Mouse (Mus musculus) subcutaneous adipose tissue, adult 2 months (tissue): Measurements from ENCODE around the gene Acmsd. TPM values are rescaled to one million over a fixed set of nuclear protein-coding genes. Genes with fewer than 3 reads are reported as not detected.

Experiments used
- polyA plus RNA-seq: library from polyadenylated mRNA; depleted of rRNA; stranded (reverse); fragments of >200 nt; gene quantifications from 2 replicates; pipeline ENCODE4 v1.2.3, GENCODE M21; 2012; ENCODE audit warnings: low replicate concordance; rRNA removed

Gene Acmsd
- not detected in 2 replicates for polyA plus RNA-seq

DNA sequence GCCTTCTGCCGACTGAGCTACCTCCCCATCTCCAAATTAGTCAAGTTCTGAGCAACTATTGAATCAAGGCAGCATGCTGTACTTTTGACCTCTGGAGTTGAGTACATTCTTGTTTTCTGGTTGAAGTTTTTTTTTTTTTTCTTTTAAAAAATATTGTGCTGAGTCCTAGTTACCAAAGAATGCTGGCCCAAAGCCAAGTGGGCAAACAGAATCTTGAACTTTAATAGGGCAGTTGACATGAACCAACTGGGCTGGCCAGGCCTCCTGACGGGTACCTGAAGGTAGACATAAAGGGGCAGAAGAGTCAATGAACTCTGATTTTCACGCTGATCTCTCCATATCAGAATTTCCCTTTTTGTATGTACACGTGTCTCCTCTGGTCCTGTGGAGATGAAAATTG, at the start of gene Acmsd:
Acmsd (plus strand) TSS at position 318 of the 400 bp plus-strand sequence.

GRCm38 (mm10) chr1:127679498-127680133, 49.6 kb upstream of the Acmsd start, which contains the start of gene Tmem163:
Gene Tmem163 (minus strand): TSS chr1:127679548.

GRCm38 (mm10) chr1:127773803-127774500, 44.7 kb downstream of the Acmsd start, which contains the start of gene Ccnt2:
Gene Ccnt2 (plus strand): TSS chr1:127774164.

Other genes with a start within 250 kb of the Acmsd start
- gene Tmem163, start 49.9 kb upstream of the Acmsd start, polyA plus RNA-seq = 0.33 TPM in 1 of 2 replicates, not detected in the other
- 23.1 and 35.6 TPM in 2 replicates for gene Ccnt2, start 44.8 kb downstream of the Acmsd start, polyA plus RNA-seq
- 0.09 and 0.33 TPM in 2 replicates for gene Map3k19, start 125.6 kb downstream of the Acmsd start, polyA plus RNA-seq
- 21.2 and 25.2 TPM in 2 replicates for gene Rab3gap1, start 139.4 kb downstream of the Acmsd start, polyA plus RNA-seq